Mouse (Mus musculus) heart, postnatal 36 days (tissue): ENCODE measurements at regions not wholly inside any gene's neighbourhood (a gene's known extent, or its start where the extent isn't known, plus 50 kb on each side); places are given as distances from the start of the nearest gene placed in this dataset.

ENCODE experiments used
- DNase-seq, 2 experiments: peaks; one replicate each; pipeline ENCODE4 v3.0.0; 2021 to 2022
- intact Hi-C: fragments of 180-260 bp; cut with DNase I; formaldehyde crosslinking; loops from one replicate; pipeline ENCODE4 v1.15.1; 2025

- DNase-seq = no peak
- intact Hi-C loops = no loop called here
Observed at GRCm38 (mm10) chr3:131795108-131796005, 230.8 kb downstream of the Papss1 start.

- intact Hi-C loops = no loop called here
Observed at GRCm38 (mm10) chr3:131799774-131800173, 235.2 kb downstream of the Papss1 start.

GRCm38 (mm10) chr3:131801551-131801950 lies 237.0 kb downstream of the Papss1 start:
- intact Hi-C loops = no loop called here
- DNase-seq = no peak

More at GRCm38 (mm10) chr3:131799774-131800173, 235.2 kb downstream of the Papss1 start:
- DNase-seq = no peak

- intact Hi-C loops = no loop called here
- DNase-seq = no peak
Observed at GRCm38 (mm10) chr3:131802841-131803240, 238.3 kb downstream of the Papss1 start.

- DNase-seq = no peak
- intact Hi-C loops = no loop called here
Observed at GRCm38 (mm10) chr3:131808127-131808526, 243.6 kb downstream of the Papss1 start.

- no peak for DNase-seq
- intact Hi-C loops = no loop called here
Observed at GRCm38 (mm10) chr3:131812968-131813367, 248.4 kb downstream of the Papss1 start.

GRCm38 (mm10) chr3:131818806-131819205 lies 254.2 kb downstream of the Papss1 start:
- intact Hi-C loops = no loop called here
- no peak for DNase-seq

GRCm38 (mm10) chr3:131857442-131857841 lies 227.7 kb upstream of the Dkk2 start:
- intact Hi-C loops = no loop called here
- no peak for DNase-seq

- DNase-seq = no peak
- intact Hi-C loops = no loop called here
Observed at GRCm38 (mm10) chr3:131859083-131859482, 226.0 kb upstream of the Dkk2 start.

GRCm38 (mm10) chr3:131865106-131865505 lies 220.0 kb upstream of the Dkk2 start:
- intact Hi-C loops = no loop called here

GRCm38 (mm10) chr3:131867266-131867665 lies 217.8 kb upstream of the Dkk2 start:
- intact Hi-C loops = no loop called here
- DNase-seq = no peak

More at GRCm38 (mm10) chr3:131865106-131865505, 220.0 kb upstream of the Dkk2 start:
- DNase-seq = no peak

GRCm38 (mm10) chr3:131868219-131868964 lies 216.7 kb upstream of the Dkk2 start:
- peak in 1 of 2 experiments; percentile 3 for DNase-seq
- intact Hi-C loops = no loop called here

GRCm38 (mm10) chr3:131869306-131869705 lies 215.8 kb upstream of the Dkk2 start:
- DNase-seq = no peak
- intact Hi-C loops = no loop called here

GRCm38 (mm10) chr3:131882667-131883066 lies 202.4 kb upstream of the Dkk2 start:
- intact Hi-C loops = no loop called here
- DNase-seq = no peak

- peak in 1 of 2 experiments; percentile 15 for DNase-seq
- intact Hi-C loops = no loop called here
Observed at GRCm38 (mm10) chr3:131886470-131886869, 198.6 kb upstream of the Dkk2 start.

GRCm38 (mm10) chr3:131886984-131887383 lies 198.1 kb upstream of the Dkk2 start:
- DNase-seq = no peak
- intact Hi-C loops = no loop called here

GRCm38 (mm10) chr3:131887670-131888069 lies 197.4 kb upstream of the Dkk2 start:
- intact Hi-C loops = no loop called here
- DNase-seq = no peak

- intact Hi-C loops = no loop called here
- DNase-seq = no peak
Observed at GRCm38 (mm10) chr3:131891941-131892340, 193.2 kb upstream of the Dkk2 start.

- DNase-seq = no peak
- intact Hi-C loops = no loop called here
Observed at GRCm38 (mm10) chr3:131893061-131893804, 191.9 kb upstream of the Dkk2 start.

- intact Hi-C loops = no loop called here
- DNase-seq = no peak
Observed at GRCm38 (mm10) chr3:131895057-131895456, 190.0 kb upstream of the Dkk2 start.

- intact Hi-C loops = no loop called here
- no peak for DNase-seq
Observed at GRCm38 (mm10) chr3:131913534-131913933, 171.6 kb upstream of the Dkk2 start.
